Mouse (Mus musculus) hindbrain, embryonic 11.5 days (tissue): Measurements from ENCODE around the gene Atp5c1. TPM values are rescaled to one million over a fixed set of nuclear protein-coding genes. Genes with fewer than 3 reads are reported as not detected.

Experiments used
- ATAC-seq: fragments of 200-750 bp; cut with Nextera tagmentation; 2 replicates; pipeline ENCODE4 v1.8.0; 2017; ENCODE audit warnings: mild to moderate bottlenecking, moderate TSS enrichment, moderate library complexity; ENCODE audit not compliant: low FRiP score
- DNase-seq: peaks from one replicate; pipeline ENCODE4 v3.0.0-alpha.2; 2015; ENCODE audit warnings: low spot score
- H3K27ac ChIP-seq: fragments of 300-500 bp; sonication (generic); 2 replicates; pipeline ENCODE4 v1.5.1; 2014; ENCODE audit warnings: mild to moderate bottlenecking, low read depth, low read length
- H3K27me3 ChIP-seq: fragments of 300-500 bp; sonication (generic); 2 replicates; pipeline ENCODE4 v1.6.1; 2014; ENCODE audit warnings: mild to moderate bottlenecking, low read length, moderate library complexity, mixed read lengths; ENCODE audit not compliant: control insufficient read depth, insufficient read depth
- H3K36me3 ChIP-seq: fragments of 300-500 bp; sonication (generic); 2 replicates; pipeline ENCODE4 v1.6.1; 2014; ENCODE audit warnings: mild to moderate bottlenecking, low read length, moderate library complexity, mixed read lengths; ENCODE audit not compliant: control insufficient read depth, insufficient read depth
- H3K4me1 ChIP-seq: fragments of 300-500 bp; sonication (generic); replicated peaks from 2 replicates; pipeline ENCODE4 v1.6.1; 2014; ENCODE audit warnings: low read length, mixed read lengths; ENCODE audit not compliant: control insufficient read depth, insufficient read depth
- H3K4me2 ChIP-seq: fragments of 300-500 bp; sonication (generic); replicated peaks from 2 replicates; pipeline ENCODE4 v1.6.1; 2014; ENCODE audit warnings: mild to moderate bottlenecking, low read depth, low read length
- H3K4me3 ChIP-seq: fragments of 300-500 bp; sonication (generic); 2 replicates; pipeline ENCODE4 v1.5.1; 2014; ENCODE audit warnings: low read depth, low read length
- H3K9ac ChIP-seq: fragments of 300-500 bp; sonication (generic); 2 replicates; pipeline ENCODE4 v1.6.1; 2014; ENCODE audit warnings: low read depth, low read length
- H3K9me3 ChIP-seq: fragments of 300-500 bp; sonication (generic); 2 replicates; pipeline ENCODE4 v1.6.1; 2016; ENCODE audit warnings: low read length; ENCODE audit not compliant: control insufficient read depth
- WGBS: fragments of 180-500 bp; shearing (Covaris S2); extraction: QIAGEN DNeasy Blood & Tissue Kit; methylation state at CpG from one replicate; pipeline ENCODE4 v1.1.7; 2014; 5-methylcytosine and 5-hydroxymethylcytosine counted together
- polyA plus RNA-seq: library from polyadenylated mRNA; unstranded; fragments of >200 nt; fragmentation: Nextera tagmentation; extraction: Ambion mirVana; gene quantifications from 2 replicates; pipeline ENCODE4 v1.2.1, GENCODE M21; 2014

The Atp5c1 gene
- polyA plus RNA-seq, 1 experiment from 2014 or later: 566 TPM

DNA sequence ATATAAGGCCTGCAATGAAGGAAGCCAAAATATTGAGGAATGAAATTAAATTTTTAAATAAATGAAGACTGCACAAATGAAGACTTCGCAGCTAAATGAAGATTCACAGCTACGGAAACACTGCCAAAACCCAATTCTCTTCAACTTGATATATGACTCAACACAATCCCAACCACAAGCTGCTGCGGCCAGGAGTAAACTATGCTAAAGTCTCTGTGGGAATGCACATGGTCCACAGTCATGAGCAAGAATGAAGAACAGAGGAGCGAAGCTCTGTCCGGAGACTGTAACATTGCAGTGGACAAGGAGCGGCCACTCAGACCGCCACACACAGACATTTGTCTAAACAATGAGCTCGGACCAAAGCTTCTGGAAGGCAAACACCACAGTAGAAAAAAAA lies 3.6 kb downstream of the Atp5c1 start:
- Histone ChIP-seq H3K27ac (no peak overlapping the region), H3K9me3 (no peaks in the 10 kb centered on the region), H3K4me3 (no peak overlapping the region), H3K9ac (no peak overlapping the region), H3K36me3 (no peaks in the 10 kb centered on the region), H3K4me2 (no peak overlapping the region), H3K27me3 (no peaks in the 10 kb centered on the region), H3K4me1 (0 out of 2 replicates have a peak, but pooled peaks cover 1% of the 10 kb centered on the region)
- no peak for ATAC-seq
- DNase-seq: no peak
- WGBS: 90% methylated on average over 8 of the region's 8 CpGs

DNA sequence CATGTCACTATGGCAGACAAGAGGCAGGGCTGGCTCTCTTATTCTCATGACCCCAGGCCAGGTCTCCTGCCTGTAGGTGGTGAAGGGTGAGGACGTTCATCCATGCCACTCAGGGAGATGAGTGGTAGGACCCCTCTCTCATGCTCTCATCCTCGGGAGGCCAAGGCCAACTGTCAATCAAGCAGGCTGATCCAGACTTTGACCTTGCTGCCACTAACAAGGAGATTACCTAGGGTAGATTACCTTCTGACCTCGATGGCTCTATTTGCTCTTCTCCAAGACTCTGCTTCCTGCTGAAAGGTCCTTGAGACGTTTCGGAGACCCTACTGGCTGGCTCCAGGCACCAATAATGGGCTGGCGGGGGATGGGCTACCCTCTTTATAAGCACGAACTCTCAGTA lies 5.8 kb downstream of the Atp5c1 start:
- WGBS: 86% methylated on average over 7 of the region's 7 CpGs
- Histone ChIP-seq H3K27me3 (no peaks in the 10 kb centered on the region), H3K9ac (no peak overlapping the region), H3K4me2 (no peak overlapping the region), H3K9me3 (no peaks in the 10 kb centered on the region), H3K27ac (no peak overlapping the region), H3K36me3 (no peaks in the 10 kb centered on the region), H3K4me1 (no peaks in the 10 kb centered on the region), H3K4me3 (no peak overlapping the region)
- ATAC-seq (no peak), DNase-seq (no peak)

DNA sequence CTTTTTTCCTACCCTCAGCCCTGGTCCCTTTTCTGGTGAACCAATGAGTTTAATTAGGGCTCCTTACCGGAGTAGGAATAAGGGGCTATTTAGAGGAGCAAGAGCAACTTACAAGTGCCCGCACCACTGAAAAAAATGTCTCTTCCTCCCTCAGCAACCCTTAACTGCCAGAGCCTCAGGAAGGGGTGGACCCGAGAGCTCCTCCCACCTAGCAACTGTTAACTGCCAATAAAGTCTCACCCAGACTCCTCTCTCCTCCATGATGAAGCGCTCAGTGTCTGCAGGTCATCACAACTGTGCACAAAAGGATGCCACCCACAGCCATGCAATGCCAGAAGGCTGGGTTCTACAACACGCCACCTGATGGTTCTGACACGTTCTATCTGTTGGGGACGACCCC lies 8.6 kb downstream of the Atp5c1 start:
- Histone ChIP-seq H3K27me3 (no peaks in the 10 kb centered on the region), H3K4me3 (no peak overlapping the region), H3K27ac (no peak overlapping the region), H3K36me3 (no peaks in the 10 kb centered on the region), H3K4me2 (no peak overlapping the region), H3K4me1 (no peaks in the 10 kb centered on the region), H3K9ac (no peak overlapping the region), H3K9me3 (no peaks in the 10 kb centered on the region)
- ATAC-seq: no peak
- 90% methylated on average over 7 of the region's 7 CpGs for WGBS
- no peak for DNase-seq

DNA sequence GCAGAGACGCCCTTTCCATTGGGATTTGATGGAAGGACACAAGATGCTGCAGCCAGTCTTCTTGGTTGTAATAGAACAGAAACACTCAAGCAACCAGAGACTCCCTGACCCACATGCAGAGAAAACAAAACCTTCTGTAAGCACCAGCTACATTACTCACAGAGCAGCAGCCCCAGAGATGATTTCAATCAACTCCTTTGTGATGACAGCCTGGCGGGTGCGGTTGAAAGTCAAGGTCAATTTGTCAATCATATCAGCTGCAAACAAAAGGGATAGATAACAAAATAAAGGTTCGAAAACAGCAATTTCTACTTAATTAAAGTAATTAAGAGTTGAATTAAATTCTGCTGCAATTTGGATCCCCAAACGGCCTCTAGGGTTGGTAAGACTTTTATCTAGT lies 21.5 kb downstream of the Atp5c1 start:
- peaks cover 4% of the 10 kb centered on the region; the same call in 1 of the 2 replicates for H3K36me3 ChIP-seq
- H3K27ac ChIP-seq: no peak overlapping the region
- DNase-seq (no peak), ATAC-seq (no peak)
- H3K9me3 ChIP-seq: no peaks in the 10 kb centered on the region
- no peak overlapping the region for H3K9ac ChIP-seq
- WGBS: 89% methylated on average over 5 of the region's 5 CpGs
- no peaks in the 10 kb centered on the region for H3K4me1 ChIP-seq
- no peak overlapping the region for H3K4me2 ChIP-seq
- H3K27me3 ChIP-seq: no peaks in the 10 kb centered on the region
- H3K4me3 ChIP-seq: no peak overlapping the region

DNA sequence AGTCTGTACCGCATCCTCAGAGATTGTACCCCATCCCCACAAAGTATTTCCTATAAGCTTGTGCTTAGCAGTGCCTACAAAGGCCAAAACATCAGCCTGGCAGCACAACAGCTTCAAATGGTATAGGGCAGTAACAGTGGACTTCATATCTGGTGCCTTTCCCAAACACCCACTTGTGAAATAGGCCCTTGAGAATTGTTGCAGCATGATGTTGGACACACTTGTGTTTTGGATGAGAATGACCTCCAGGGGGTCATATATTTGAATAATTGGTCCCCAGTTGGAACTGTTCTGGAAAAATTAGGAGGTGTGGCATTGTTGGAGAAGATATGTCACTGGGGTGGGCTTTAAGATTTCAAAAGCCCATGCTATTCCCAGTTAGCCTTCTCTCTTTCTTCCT lies 28.3 kb downstream of the Atp5c1 start:
- ATAC-seq: no peak

DNA sequence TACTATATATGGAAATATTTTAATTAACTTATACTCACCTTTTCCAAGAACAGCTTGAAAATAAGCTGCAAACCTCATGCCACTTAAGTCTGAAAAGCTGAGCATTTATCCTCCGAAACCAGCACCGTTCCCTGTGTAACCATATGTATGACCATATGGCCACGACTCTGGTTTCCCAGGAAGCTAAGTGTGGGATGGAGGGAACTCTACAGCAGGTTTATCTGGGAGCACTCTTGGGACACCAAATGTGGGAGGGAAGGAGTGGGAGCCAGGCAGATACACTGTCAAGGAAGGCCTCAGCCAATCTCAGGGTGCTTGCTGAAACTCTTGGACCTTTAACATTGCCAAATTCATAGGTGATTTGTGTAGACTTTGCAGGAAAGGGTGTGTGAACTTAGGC lies 29.4 kb downstream of the Atp5c1 start:
- ATAC-seq: no peak

More for the DNA sequence above, 28.3 kb downstream of the Atp5c1 start:
- Histone ChIP-seq H3K4me1 (no peaks in the 10 kb centered on the region), H3K4me3 (no peak overlapping the region), H3K27me3 (no peaks in the 10 kb centered on the region), H3K9ac (no peak overlapping the region), H3K9me3 (no peaks in the 10 kb centered on the region), H3K27ac (no peak overlapping the region), H3K4me2 (no peak overlapping the region), H3K36me3 (no peaks in the 10 kb centered on the region)
- no peak for DNase-seq
- WGBS: 91% methylated on average over 1 of the region's 1 CpGs

DNA sequence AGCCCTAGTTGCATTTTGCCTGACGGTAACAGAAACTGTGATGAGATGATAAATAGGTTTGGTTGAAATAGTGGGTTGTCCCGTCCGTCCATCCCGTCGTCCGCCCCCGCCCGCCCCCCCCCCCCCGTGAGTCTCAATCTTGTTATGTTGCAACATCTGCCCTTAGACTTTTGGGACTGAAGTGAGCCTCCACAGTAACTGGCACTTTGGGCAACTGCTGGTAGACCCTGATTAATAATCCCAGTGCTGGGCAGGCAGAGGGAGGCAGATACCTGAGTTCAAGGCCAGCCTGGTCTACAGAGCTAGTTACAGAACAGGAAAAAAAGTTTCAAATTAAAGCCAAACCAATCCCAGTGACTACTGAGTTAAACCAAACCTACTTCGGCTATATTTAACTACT lies 30.9 kb downstream of the Atp5c1 start:
- H3K4me2 ChIP-seq: peak overlapping the region; percentile 41
- no peak overlapping the region for H3K9ac ChIP-seq
- no peak for DNase-seq
- H3K4me1 ChIP-seq: no peaks in the 10 kb centered on the region
- H3K27ac ChIP-seq: no peak overlapping the region
- no peaks in the 10 kb centered on the region for H3K36me3 ChIP-seq
- ATAC-seq: no peak
- H3K27me3 ChIP-seq: no peaks in the 10 kb centered on the region
- H3K4me3 ChIP-seq: peak overlapping the region; percentile 98
- H3K9me3 ChIP-seq: no peaks in the 10 kb centered on the region
- 18% methylated on average over 10 of the region's 10 CpGs for WGBS

More for the DNA sequence above, 29.4 kb downstream of the Atp5c1 start:
- Histone ChIP-seq H3K27me3 (no peaks in the 10 kb centered on the region), H3K4me2 (no peak overlapping the region), H3K36me3 (no peaks in the 10 kb centered on the region), H3K9ac (no peak overlapping the region), H3K9me3 (no peaks in the 10 kb centered on the region), H3K4me1 (no peaks in the 10 kb centered on the region), H3K27ac (no peak overlapping the region), H3K4me3 (no peak overlapping the region)
- no peak for DNase-seq
- WGBS: 86% methylated on average over 3 of the region's 3 CpGs

DNA sequence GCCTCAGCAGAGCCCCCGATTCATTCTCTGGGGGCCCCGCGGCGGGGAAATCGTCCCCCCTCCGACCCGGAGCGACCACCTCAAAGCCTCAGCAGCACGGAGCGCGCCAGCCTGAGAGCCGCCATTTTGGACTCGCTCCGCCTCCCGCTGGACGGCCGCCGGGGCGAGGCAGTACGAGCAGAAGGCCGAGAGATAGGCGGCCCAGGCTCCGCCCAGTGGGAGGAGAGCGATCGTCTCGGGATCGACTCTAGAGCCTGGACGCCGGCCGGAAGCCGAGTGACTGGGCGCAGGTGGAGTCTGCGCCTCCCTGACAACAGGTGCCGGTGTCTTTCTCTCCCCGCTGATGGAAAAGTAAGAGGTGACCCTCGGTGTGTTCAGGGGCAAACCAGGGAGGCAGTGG lies 31.8 kb downstream of the Atp5c1 start, which contains the start of gene Taf3:
Gene Taf3 (minus strand): TSS at position 136 of the 400 bp plus-strand sequence.
- H3K27ac ChIP-seq: 0 out of 2 replicates have a peak within 1 kb of the TSS, but pooled peaks have one; percentile 7
- ATAC-seq: peak; percentile 96
- WGBS: 0% methylated on average over 29 of the region's 36 CpGs

DNA sequence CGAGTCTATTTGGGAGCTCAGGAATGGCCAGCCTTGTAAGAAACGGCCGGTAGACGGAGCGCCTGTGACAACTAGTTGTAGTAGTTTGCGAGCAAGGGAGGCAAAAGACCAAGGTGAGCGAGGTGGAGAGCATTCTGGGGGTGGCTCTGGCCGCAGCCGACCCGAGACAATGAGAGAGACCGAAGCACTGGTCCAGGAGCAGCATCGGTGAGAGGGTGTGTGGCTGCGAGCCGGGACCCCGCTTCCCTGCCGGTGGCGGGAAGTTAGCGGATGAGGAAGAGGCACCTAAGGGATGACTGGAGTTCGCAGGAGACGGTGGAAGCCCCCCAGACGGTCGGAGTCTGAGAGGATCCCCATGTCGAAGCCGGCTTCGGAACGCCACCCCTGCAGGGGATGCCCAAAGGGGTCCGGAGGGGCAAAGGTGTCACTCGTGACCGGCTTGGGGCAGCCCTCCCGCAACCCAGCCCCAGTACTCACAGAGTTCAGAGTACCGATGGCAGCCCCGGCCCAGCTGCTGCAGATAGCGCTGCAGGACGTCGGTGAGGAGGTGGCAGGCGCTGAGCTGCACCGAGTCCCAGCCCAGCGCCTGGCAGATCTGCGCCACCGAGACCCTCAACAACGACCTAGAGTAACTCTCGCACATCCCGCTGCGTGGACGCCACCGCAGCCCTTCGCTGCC lies 32.4 kb downstream of the Atp5c1 start:
- 0 out of 2 replicates have a peak overlapping the region, but pooled peaks have one; percentile 7 for H3K27ac ChIP-seq
- peak; percentile 44 for DNase-seq
- WGBS: under 1% methylated on average over 47 of the region's 47 CpGs

More for the DNA sequence above, 31.8 kb downstream of the Atp5c1 start, which contains the start of gene Taf3:
- no peaks in the 10 kb centered on the region for H3K27me3 ChIP-seq
- no peaks in the 10 kb centered on the region for H3K9me3 ChIP-seq
- H3K4me3 ChIP-seq: peak within 1 kb of the TSS; percentile 98
- peak; percentile 93 for DNase-seq
- no peaks in the 10 kb centered on the region for H3K36me3 ChIP-seq
- H3K9ac ChIP-seq: peak within 1 kb of the TSS; percentile 72
- peak within 1 kb of the TSS; percentile 58 for H3K4me2 ChIP-seq
- H3K4me1 ChIP-seq: no peaks in the 10 kb centered on the region

More for the DNA sequence above, 32.4 kb downstream of the Atp5c1 start:
- Histone ChIP-seq H3K36me3 (no peaks in the 10 kb centered on the region), H3K4me2 (peak overlapping the region; percentile 58), H3K4me3 (peak overlapping the region; percentile 98), H3K27me3 (no peaks in the 10 kb centered on the region), H3K9me3 (no peaks in the 10 kb centered on the region), H3K4me1 (no peaks in the 10 kb centered on the region), H3K9ac (peak overlapping the region; percentile 72)
- ATAC-seq: peak; percentile 82
